Mouse (Mus musculus) lung, postnatal 0 days (tissue): ENCODE measurements around the gene Frs2.

ENCODE experiments used
- CTCF ChIP-seq: IDR thresholded peaks from 2 replicates; pipeline ENCODE4 v1.5.1; 2016; ENCODE audit warnings: antibody characterized with exemption, mild to moderate bottlenecking
- EP300 ChIP-seq: IDR thresholded peaks from 2 replicates; pipeline ENCODE4 v1.6.1; 2016; ENCODE audit warnings: antibody characterized with exemption, mild to moderate bottlenecking, control low read depth

- no peak for TF ChIP-seq CTCF
- no peak for TF ChIP-seq EP300
Observed at GRCm38 (mm10) chr10:117097116-117097698, 51.1 kb downstream of the Frs2 start.
